Mouse (Mus musculus): ENCODE results near the gene Helb. TPM values are rescaled to one million over a fixed set of nuclear protein-coding genes. Genes with fewer than 3 reads are reported as not detected.

The Helb gene
- polyA plus RNA-seq, 1 experiment = 26.6 TPM

DNA sequence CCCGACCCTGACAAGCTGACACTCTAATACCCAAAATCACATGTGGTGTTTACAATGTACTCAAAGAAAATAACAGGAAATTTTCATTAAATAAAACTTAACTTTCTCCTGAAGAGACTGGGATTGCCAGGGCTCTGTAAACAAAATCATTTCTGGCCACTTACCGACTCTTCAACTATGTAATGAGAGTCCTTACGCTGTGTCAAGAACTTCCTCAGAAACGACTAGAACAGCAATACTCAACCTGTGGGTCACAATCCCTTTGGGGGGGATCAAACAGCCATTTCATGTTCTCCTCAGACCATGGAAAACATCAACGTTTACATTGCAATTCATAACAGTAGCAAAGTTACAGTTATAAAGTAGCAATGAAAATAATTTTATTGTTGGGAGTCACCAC, 15.2 kb downstream of the Helb start:
- WGBS = 95% methylated on average over 5 of the region's 5 CpGs
- no peak overlapping the region for H3K27ac ChIP-seq (ENCODE audit: control insufficient read depth, insufficient read depth, low read length)
- DNase-seq = no peak
- H3K27me3 ChIP-seq (ENCODE audit: control insufficient read depth, insufficient read depth, low read length) = no peaks in the 10 kb centered on the region
- H3K4me1 ChIP-seq (replicated peaks; ENCODE audit: control insufficient read depth, insufficient read depth, low read length) = no peaks in the 10 kb centered on the region
- no peak overlapping the region for H3K4me3 ChIP-seq (ENCODE audit: control insufficient read depth, insufficient read depth, low read length)
- TF ChIP-seq POLR2A (IDR thresholded peaks at IDR 0.05; ENCODE audit: control insufficient read depth, extremely low read depth, insufficient read depth, low read length, poor library complexity) = no peak
- TF ChIP-seq CTCF (IDR thresholded peaks at IDR 0.05; ENCODE audit: borderline replicate concordance, control insufficient read depth, extremely low read depth, insufficient read depth, low read length, poor library complexity) = no peak
- peaks cover 53% of the 10 kb centered on the region for H3K36me3 ChIP-seq (ENCODE audit: control insufficient read depth, insufficient read depth, low read length)

DNA sequence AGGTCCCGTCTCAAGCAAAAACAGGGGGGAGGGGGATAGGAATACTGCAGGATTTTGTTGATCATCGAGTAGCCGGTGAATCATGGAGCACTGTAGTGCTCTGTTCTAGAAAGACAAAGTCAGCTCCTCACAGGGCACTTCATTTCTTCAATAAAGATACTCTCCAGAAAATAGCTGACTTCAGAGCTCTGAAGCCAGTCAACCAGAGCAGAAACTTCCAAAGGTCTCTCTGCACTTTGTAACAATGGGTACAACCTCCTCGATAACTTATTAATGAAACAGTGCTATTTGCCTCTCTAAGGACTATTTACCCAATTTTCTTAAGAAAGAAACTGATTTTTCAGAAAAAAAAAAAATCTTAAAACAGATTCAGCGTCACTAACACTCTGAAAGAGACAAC, 17.1 kb downstream of the Helb start:
- DNase-seq = no peak
- peaks cover 57% of the 10 kb centered on the region for H3K36me3 ChIP-seq (ENCODE audit: control insufficient read depth, insufficient read depth, low read length)
- H3K4me1 ChIP-seq (replicated peaks; ENCODE audit: control insufficient read depth, insufficient read depth, low read length) = no peaks in the 10 kb centered on the region
- 97% methylated on average over 5 of the region's 5 CpGs for WGBS
- no peak overlapping the region for H3K27ac ChIP-seq (ENCODE audit: control insufficient read depth, insufficient read depth, low read length)
- no peaks in the 10 kb centered on the region for H3K27me3 ChIP-seq (ENCODE audit: control insufficient read depth, insufficient read depth, low read length)
- no peak overlapping the region for H3K4me3 ChIP-seq (ENCODE audit: control insufficient read depth, insufficient read depth, low read length)
- TF ChIP-seq CTCF (IDR thresholded peaks at IDR 0.05; ENCODE audit: borderline replicate concordance, control insufficient read depth, extremely low read depth, insufficient read depth, low read length, poor library complexity) = no peak
- TF ChIP-seq POLR2A (IDR thresholded peaks at IDR 0.05; ENCODE audit: control insufficient read depth, extremely low read depth, insufficient read depth, low read length, poor library complexity) = no peak

DNA sequence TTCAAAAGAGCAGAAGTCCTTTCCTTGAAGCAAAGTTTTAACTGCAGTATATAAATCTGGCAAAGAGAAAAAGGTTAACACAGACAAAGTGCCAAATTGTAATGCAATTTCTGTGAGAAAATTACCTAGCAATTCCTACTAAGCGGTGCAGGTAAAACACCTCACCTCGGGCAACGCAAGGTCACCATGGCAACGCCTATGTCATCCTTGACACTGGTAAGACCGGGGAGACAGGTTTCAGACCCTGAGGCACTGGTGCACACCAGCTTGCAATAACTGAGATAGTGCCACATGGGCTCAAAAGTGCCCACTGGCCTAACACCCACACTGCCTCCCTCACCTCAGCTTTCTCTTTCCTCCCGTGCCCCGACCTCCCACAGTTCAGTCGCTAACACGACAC, 17.7 kb downstream of the Helb start:
- no peak overlapping the region for H3K4me3 ChIP-seq (ENCODE audit: control insufficient read depth, insufficient read depth, low read length)
- no peak for TF ChIP-seq CTCF (IDR thresholded peaks at IDR 0.05; ENCODE audit: borderline replicate concordance, control insufficient read depth, extremely low read depth, insufficient read depth, low read length, poor library complexity)
- TF ChIP-seq POLR2A (IDR thresholded peaks at IDR 0.05; ENCODE audit: control insufficient read depth, extremely low read depth, insufficient read depth, low read length, poor library complexity) = no peak
- H3K27me3 ChIP-seq (ENCODE audit: control insufficient read depth, insufficient read depth, low read length) = no peaks in the 10 kb centered on the region
- peaks cover 52% of the 10 kb centered on the region for H3K36me3 ChIP-seq (ENCODE audit: control insufficient read depth, insufficient read depth, low read length)
- WGBS = 97% methylated on average over 9 of the region's 9 CpGs
- H3K4me1 ChIP-seq (replicated peaks; ENCODE audit: control insufficient read depth, insufficient read depth, low read length) = no peaks in the 10 kb centered on the region
- H3K27ac ChIP-seq (ENCODE audit: control insufficient read depth, insufficient read depth, low read length) = no peak overlapping the region
- DNase-seq = no peak

DNA sequence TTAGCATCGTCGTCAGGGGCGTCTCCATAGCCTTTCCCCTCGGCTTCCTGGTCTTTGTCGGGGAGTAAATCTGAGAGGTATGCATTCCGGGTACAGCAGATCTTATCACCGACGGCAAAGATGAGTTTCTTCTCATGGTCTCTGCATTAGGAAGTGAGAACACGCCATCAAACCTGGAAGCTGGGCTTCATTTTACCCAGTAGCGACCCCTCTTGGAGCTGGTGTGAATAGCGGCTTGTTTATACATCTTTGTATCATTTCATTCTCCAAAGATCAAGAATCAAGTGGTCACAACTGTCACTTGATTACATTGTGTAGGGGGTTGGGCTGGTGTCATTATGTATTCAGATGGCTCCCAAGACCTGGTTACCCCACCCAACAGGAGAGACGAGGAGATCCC, 20.2 kb downstream of the Helb start:
- DNase-seq = no peak
- TF ChIP-seq POLR2A (IDR thresholded peaks at IDR 0.05; ENCODE audit: control insufficient read depth, extremely low read depth, insufficient read depth, low read length, poor library complexity) = no peak
- TF ChIP-seq CTCF (IDR thresholded peaks at IDR 0.05; ENCODE audit: borderline replicate concordance, control insufficient read depth, extremely low read depth, insufficient read depth, low read length, poor library complexity) = no peak
- 94% methylated on average over 12 of the region's 12 CpGs for whole genome bisulfite sequencing
- no peaks in the 10 kb centered on the region for H3K27me3 ChIP-seq (ENCODE audit: control insufficient read depth, insufficient read depth, low read length)
- no peak overlapping the region for H3K27ac ChIP-seq (ENCODE audit: control insufficient read depth, insufficient read depth, low read length)
- H3K36me3 ChIP-seq (ENCODE audit: control insufficient read depth, insufficient read depth, low read length) = peaks cover 71% of the 10 kb centered on the region
- no peak overlapping the region for H3K4me3 ChIP-seq (ENCODE audit: control insufficient read depth, insufficient read depth, low read length)
- H3K4me1 ChIP-seq (replicated peaks; ENCODE audit: control insufficient read depth, insufficient read depth, low read length) = no peaks in the 10 kb centered on the region

DNA sequence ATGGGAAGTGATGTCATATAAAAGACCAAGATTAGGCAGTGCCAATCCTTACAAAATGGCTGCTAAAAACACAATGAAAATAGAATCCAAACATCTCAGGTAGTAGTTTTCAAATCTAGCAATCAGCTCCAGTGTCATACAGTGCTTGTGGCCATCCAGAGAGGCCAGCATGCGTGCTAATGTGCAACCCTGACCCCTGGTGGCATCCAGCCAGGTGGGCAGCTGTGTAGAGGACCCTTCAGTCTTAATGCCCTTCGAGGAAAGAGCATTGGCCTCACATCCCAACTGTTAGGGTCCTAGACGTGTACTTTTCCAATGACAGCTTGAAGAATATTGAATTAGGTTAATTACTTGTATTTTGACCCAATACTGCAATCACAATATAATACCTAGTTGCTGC, 34.9 kb downstream of the Helb start:
- H3K36me3 ChIP-seq (ENCODE audit: control insufficient read depth, insufficient read depth, low read length) = no peaks in the 10 kb centered on the region
- H3K27ac ChIP-seq (ENCODE audit: control insufficient read depth, insufficient read depth, low read length) = no peak overlapping the region
- no peak for TF ChIP-seq CTCF (IDR thresholded peaks at IDR 0.05; ENCODE audit: borderline replicate concordance, control insufficient read depth, extremely low read depth, insufficient read depth, low read length, poor library complexity)
- no peak for TF ChIP-seq POLR2A (IDR thresholded peaks at IDR 0.05; ENCODE audit: control insufficient read depth, extremely low read depth, insufficient read depth, low read length, poor library complexity)
- no peak overlapping the region for H3K4me3 ChIP-seq (ENCODE audit: control insufficient read depth, insufficient read depth, low read length)
- 92% methylated on average over 3 of the region's 3 CpGs for WGBS
- no peaks in the 10 kb centered on the region for H3K4me1 ChIP-seq (replicated peaks; ENCODE audit: control insufficient read depth, insufficient read depth, low read length)
- no peaks in the 10 kb centered on the region for H3K27me3 ChIP-seq (ENCODE audit: control insufficient read depth, insufficient read depth, low read length)
- DNase-seq = no peak

DNA sequence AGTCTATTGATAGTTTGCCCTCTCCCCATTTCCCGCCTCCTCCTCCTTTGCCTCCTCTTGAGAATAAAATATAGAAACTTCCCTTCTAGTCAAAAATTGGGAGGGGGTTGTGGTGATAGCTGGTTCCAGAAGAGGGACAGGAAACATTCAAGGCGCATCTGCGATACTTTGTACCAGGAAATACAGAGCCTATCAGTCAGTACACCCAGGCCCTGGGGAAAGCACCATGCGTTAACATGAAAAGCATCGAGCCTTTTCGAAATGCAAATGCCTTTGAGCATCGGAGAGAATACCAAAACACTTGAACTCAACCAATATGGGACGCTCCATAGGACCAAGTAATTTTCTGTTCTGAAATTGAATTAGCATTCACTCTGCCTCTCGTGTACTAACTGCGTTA, 46.5 kb downstream of the Helb start:
- DNase-seq = no peak
- H3K36me3 ChIP-seq (ENCODE audit: control insufficient read depth, insufficient read depth, low read length) = no peaks in the 10 kb centered on the region
- H3K27me3 ChIP-seq (ENCODE audit: control insufficient read depth, insufficient read depth, low read length) = no peaks in the 10 kb centered on the region
- no peaks in the 10 kb centered on the region for H3K4me1 ChIP-seq (replicated peaks; ENCODE audit: control insufficient read depth, insufficient read depth, low read length)
- no peak overlapping the region for H3K27ac ChIP-seq (ENCODE audit: control insufficient read depth, insufficient read depth, low read length)
- WGBS = 95% methylated on average over 10 of the region's 10 CpGs
- no peak for TF ChIP-seq POLR2A (IDR thresholded peaks at IDR 0.05; ENCODE audit: control insufficient read depth, extremely low read depth, insufficient read depth, low read length, poor library complexity)
- no peak for TF ChIP-seq CTCF (IDR thresholded peaks at IDR 0.05; ENCODE audit: borderline replicate concordance, control insufficient read depth, extremely low read depth, insufficient read depth, low read length, poor library complexity)
- no peak overlapping the region for H3K4me3 ChIP-seq (ENCODE audit: control insufficient read depth, insufficient read depth, low read length)

DNA sequence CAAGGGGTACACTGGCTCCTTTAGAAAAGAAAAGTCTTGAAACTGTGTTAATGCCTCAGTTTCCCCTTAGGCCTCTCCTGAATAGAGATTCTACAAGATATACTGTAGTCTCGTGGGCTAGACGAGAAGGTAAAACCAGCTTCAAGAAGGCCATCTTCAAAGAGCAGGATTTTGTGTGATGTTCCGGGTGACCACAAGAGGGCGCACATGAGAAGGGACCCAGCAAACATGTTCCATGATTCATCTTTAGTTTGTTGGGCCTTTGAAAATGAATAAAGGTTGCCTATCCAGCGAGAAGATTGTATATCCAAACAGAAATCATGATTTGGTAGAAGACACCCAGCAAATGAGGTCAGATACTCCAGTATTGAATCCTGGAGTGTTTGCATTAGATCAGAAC, 48.4 kb downstream of the Helb start:
- Histone ChIP-seq H3K4me1 (replicated peaks; ENCODE audit: control insufficient read depth, insufficient read depth, low read length) (no peaks in the 10 kb centered on the region), H3K4me3 (ENCODE audit: control insufficient read depth, insufficient read depth, low read length) (no peak overlapping the region), H3K36me3 (ENCODE audit: control insufficient read depth, insufficient read depth, low read length) (no peaks in the 10 kb centered on the region), H3K27me3 (ENCODE audit: control insufficient read depth, insufficient read depth, low read length) (no peaks in the 10 kb centered on the region), H3K27ac (ENCODE audit: control insufficient read depth, insufficient read depth, low read length) (no peak overlapping the region)
- WGBS = 13% methylated on average over 5 of the region's 5 CpGs
- TF ChIP-seq POLR2A (IDR thresholded peaks at IDR 0.05; ENCODE audit: control insufficient read depth, extremely low read depth, insufficient read depth, low read length, poor library complexity) = no peak
- no peak for TF ChIP-seq CTCF (IDR thresholded peaks at IDR 0.05; ENCODE audit: borderline replicate concordance, control insufficient read depth, extremely low read depth, insufficient read depth, low read length, poor library complexity)
- peak; percentile 50 for DNase-seq
